Mouse (Mus musculus) mouse embryonic stem cell (cell line): ENCODE results near the gene Npsr1.

Experiments used
- in situ Hi-C, 2 experiments: fragments of 300-500 bp; cut with MboI; formaldehyde crosslinking; loops; 1 replicate in 1 of 2; 3 replicates in 1 of 2; pipeline ENCODE4 v1.14.3; 2019 to 2020; ENCODE audit warnings: low sequenced_read_pairs in 2 of 2, low pct_unique_long_range_greater_than_20kb in 1 of 2, mixed read lengths in 1 of 2; ENCODE audit not compliant: unreplicated experiment in 1 of 2

Npsr1 gene

DNA sequence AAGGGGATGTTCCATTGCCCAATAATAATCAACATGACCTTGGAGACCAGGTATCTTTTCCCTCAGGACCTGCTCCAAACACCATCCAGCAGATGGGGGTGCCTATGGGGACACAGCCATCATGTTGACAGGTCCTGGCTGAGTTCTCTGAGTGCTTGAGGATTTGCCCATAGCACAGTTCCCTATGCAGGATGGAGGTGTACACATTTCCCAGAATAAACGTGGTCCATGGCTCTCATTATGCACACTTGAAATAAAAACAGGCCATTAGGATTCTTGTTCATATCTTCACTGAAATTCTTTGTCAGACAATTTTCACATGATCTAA lies 92.4 kb downstream of the Npsr1 start:
- in situ Hi-C loops, result no loop called here

DNA sequence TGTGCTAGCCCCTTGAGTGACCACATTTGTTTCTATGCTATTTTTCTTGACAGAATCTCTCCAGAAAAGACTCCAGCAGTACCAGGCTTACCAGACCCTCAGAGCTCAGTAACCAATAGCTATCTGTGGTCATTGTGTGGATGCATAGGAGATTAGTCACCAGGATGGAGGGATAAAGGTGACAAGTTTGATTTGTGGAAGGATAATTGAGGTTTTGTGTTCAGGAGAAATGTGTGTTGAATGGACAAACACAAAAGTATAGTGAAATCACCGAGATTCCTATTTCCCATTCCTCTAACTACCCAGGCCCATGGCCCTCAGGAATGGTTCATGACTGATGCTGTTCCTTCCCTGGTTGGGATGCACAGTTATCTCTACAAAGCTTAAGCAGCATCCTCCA lies 100.5 kb downstream of the Npsr1 start:
- in situ Hi-C loops, result no loop called here

DNA sequence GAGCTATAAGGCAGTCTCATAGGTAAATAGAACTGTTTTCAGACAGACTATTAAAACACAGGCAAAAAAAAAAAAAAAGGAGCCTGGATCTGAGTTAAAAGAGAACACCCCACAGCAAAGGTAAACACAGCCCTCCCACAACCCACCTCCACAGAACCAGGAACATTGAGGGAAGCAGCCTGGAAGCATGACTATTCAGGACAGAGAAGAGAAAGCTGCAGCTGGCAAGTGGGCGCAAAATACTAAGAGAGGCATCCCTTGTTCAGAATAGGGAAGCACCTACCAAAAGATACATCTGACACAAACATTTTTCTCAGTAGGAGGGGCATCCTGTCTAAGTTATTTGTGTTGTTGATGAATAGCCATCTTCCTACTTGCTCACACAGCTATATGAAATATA lies 113.8 kb downstream of the Npsr1 start:
- in situ Hi-C loops, result no loop called here

DNA sequence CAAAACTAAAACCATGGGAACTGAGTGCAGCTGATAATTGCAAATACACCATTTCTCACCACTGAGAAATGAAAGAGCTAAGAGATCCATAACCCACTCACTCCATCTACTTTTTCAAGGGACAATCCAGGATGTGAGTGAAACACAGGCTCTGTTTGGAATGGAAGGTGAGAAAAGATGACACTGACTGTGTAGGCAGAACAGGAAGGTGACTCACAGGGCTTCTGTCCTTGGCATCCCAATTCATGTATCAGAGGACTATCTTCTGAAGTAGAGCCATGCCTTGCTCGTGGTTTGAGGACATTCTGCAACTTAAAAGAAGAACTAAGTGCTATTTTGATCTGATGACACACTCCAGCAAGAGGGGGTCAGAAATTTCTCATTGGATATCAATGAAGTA lies 119.9 kb downstream of the Npsr1 start:
- in situ Hi-C loops, result no loop called here

DNA sequence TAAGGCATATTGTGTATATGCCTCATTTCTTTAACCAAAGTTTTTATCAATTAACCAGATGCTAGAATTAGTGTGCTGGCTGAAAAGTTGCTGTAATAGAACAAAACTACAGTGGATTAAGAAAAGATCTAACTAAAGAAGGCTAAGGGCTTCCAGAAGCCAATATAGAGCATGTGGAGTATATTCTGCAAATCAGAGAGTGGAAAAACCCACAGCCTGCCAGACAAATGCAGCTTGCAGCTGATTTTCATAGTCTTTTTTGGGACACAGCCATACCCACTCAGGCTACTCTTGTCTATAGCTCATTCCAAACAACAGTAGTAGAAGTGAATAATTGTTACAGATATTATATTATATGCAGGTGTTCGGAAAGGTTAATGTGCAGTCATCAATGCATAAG lies 138.7 kb downstream of the Npsr1 start:
- in situ Hi-C loops, result no loop called here

DNA sequence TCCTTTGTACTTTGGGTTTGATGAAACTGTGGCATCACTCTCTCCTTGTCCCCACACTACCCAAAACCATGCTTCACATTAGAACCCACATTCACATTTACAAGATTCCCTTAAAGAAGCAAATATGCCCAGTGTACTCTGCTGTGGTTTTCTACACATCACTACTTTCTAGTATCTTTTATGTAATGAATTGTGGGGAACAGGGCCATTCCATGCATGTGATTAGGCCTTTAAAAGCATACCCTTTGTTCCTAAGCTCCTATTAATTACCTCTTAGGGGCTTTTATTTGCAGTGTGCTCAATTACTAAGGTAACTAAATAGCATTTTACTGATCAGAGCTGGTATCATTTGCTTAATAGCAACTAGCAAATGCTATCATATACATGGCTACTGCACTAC lies 149.8 kb downstream of the Npsr1 start:
- in situ Hi-C loops, result no loop called here

DNA sequence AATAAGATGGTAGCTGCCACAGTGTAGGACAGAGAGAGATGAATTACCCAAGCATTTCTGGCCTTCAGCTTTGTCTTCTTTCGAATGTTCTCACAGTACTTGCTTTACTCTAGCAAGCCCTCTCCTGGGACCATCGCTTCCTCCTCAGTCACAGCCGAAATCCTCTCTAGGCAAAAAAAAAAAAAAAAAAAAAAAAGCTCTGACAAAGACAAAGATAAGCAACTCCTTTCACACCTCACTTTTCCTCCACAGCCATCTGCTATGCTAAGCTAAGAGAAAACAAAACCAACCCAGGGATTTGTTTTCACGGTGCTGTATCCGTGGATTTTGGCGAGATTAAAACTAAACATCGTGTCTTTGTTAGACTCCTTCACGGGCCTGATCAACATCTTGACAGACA lies 156.4 kb downstream of the Npsr1 start:
- in situ Hi-C loops, result no loop called here

DNA sequence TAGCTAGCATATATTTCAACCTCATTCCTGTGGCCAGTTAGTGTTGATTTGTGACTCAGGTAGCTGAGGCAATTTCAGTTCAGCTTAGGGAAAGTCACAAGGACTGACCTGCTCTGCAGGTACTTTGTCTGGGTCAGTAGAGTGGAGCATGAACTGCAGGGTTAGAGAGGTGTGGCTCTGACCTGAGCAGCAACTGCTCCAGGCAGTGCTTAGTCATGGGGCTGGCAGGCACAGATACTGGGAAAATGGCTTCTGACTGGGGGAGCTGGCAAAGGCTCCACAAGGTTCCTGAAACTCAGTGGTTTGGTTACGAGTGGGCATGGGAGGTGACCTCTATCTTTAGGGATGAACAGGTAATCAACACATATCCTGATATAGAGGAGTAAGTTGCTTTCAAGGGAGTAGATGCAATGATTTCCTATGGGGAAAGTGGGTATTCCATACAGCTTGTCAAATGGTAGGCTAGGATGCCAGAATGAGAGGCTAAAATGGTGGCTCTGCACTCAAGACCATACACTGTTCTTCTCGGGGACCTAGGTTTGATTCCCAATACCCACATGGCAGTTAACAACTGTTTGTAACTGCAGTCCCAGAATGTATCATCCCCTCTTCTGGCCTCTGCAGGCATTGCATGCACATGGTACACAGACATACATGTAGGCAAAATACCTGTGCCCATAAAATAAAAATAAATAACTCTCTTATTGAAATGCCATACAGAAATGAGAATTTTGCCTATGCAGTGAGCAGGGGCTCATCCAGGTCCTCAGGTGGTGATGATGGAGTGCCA lies 182.9 kb downstream of the Npsr1 start:
- in situ Hi-C loops, result no loop called here

DNA sequence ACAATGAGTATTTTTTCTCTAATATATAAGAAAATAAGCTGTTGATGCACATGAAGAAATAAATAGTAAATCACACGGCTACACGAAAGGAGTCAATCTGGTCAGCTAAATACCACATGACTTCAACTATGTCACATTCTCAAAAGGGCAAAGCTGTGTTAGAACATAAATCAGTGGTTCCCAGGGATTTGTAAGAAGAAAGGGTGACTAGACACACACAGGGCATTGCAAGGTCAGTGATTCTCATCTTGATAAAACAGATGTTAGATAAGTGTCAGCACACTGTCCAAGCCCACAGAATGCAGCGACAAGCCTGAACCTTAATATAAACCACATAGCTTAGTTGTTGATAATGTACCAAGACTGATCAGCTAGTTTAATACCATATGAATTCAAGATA lies 184.8 kb downstream of the Npsr1 start:
- in situ Hi-C loops, result no loop called here

DNA sequence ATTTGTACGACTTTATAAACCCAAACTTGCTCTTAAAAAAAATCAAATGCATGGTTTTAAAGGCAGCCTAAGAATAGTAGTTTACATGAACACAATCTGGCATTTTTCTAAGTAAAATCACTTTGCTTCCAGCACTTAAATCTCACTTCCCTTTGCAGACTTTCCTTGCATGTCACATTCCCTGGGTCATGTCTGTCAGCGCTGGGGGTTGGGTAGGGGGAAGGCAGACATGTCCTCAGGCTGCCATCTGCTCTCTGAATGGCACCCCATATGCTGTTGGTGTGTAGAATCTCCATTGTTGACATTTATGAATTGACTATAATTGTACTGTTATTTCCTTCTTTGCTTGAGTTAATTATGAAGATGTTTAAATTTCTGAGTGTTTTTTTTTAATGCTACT lies 185.3 kb downstream of the Npsr1 start:
- in situ Hi-C loops, result no loop called here

DNA sequence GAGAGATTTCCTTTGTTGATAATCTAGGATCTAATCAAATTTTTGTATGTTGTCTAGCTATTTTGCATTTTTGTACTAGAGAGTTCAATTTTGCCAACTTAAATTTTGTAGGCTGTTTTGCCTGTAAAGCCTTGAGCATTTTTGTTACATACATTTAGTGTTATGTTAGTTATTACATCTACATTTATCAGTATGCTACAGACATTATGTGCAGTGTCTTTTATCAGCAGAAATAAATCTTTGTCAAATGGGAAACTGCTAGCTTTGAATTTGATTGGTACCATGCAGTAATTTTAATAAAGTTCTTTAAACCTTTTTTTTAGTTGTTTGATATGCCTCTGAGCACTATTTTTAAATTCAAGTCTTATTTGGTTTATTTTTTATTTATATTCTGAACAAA lies 185.7 kb downstream of the Npsr1 start:
- in situ Hi-C loops, result no loop called here

DNA sequence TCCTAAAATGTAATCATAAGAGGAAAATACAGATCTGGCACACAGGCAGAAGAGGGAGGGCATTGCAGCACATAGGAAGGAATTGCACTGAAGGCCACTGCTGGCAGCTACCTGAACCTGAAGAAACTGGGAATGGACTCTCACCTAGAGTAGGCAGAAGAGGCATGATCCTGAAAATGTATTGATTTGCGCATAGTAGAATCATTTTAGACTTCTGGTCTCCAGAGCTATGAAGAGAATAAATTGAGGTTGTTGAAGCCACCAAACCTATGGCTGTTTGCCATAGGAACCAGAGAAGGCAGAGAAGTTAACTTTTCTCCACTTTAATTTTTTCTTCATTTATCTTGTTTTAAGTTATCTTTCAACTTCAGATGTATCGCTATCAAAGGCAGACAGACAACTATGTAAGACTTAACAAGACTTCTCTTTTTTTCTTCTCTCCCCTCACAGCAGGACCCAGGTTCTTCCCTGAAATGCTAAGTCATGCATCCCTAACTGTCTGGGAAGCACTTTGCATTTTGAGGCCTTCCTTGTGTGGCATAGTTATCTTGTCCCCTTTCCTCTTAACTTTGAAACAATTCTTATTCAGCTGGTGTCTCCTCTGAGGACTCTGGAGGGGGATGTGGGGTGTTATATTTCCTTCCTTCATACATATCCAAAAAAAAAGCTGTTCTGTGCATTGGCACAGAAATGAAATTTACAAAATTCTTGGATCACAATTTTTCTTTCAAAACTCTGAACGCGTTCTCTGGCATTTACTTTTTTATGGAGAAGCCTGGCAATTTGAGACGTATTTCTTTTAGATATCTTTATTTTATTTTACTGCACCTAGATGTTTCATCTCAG lies 186.7 kb downstream of the Npsr1 start:
- in situ Hi-C loops, result no loop called here

DNA sequence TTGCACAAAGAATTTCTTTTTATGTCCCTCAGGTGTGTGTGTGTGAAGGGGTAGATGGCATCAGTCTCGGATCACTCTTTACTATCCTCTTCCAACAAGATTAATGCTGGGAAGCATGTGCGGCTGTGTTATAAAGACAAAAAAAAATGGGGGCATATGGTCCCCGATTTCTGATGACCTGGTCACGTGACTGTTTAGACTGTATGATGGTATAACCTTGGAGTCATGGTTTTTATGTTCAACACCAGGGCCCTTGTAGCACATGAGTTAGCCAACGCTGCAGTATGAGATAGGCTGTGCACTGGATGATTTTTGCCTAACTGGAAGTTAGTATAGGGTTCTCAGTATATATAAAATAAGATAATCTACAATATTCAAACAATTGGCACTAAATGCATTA lies 187.6 kb downstream of the Npsr1 start:
- in situ Hi-C loops, result no loop called here

DNA sequence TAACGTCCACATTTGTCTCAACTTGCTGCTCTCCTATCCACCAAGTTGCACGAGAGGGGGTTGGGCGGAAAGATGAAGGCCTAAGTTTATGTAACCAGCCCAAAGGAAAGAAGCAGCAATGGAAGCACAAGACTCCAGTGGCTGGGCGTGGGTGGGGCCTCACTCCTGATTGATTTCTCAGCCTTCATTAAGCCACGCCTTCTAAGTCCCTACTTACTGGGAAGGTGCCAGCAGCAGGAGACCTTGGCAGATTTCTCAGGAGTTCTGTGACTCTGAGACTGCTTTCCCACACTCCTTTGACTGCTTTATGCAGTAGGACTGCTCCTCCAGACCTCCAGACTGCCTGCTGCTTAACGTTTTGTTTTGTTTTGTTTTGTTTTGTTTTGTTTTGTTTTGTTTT lies 193.6 kb downstream of the Npsr1 start:
- in situ Hi-C loops, result no loop called here

DNA sequence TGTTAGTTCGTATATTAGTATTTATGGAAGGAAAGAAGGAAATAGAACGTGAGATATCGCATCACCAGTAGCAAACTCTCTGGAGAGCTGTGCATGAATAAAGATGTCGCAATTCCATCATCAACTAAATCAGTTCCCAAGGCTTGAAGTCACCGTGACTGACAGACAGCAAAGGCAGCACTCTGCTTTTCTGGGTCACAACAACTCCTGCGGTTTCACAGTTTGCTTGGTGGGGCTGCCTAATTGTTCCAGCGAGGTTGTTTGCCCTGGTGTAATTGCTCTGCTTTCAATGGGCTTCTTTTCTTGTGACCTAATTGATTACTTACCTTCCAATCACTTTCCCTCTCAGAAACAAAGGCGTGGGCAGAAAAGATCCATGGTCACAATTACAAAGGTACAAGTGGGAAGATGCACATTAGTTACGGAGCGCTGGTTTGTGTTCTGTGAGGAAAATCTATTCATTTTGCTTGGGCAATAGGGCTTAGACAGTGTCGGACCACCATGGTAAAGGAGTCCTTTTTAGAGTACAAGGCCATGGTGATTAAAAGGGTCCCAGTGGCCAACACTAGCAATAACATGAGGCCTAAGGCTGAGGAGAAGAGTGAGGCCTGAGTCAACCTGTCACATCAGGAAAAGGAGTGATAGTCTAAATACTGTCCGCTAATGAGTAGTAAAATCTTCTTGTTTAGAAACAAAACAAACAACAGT lies 195.6 kb downstream of the Npsr1 start:
- in situ Hi-C loops, result no loop called here

DNA sequence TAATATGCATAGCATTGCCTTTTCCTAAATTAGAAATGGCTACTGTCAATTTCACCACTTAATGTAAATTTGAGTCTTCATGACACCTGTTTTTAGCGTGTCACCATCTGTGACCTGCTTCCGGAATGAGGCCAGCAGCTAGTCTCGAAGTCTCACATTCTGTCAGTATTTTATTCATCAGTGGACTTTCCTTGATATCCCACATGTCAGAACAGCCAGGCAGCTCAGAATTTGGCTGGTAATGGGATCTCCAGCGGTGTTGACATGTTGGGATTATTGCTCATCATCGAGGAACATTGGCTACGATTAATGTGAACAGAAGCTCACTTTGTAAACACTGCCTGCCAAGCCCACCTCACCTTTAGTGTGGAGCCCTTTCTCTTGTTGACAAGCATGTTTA lies 205.1 kb downstream of the Npsr1 start:
- in situ Hi-C loops, result no loop called here

DNA sequence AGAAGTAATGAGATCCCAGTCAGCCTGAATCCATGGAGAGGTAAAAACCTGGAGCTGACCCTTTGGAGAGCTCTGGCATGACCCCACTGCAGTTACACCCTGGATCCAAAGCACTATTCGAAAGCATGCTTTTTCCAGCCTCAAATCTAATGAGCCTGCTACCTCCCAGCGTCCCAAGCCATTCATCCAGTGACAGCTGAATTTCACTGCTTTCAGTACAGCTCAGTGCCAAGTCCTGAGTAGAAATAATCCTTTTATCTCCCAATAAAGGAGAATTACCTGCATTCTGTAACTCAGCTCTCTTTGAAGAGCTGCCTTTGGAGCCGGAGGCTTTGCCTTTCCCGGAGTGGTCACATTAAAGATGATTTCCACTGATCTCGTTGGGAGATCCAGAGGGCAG lies 209.2 kb downstream of the Npsr1 start:
- in situ Hi-C loops, result no loop called here

DNA sequence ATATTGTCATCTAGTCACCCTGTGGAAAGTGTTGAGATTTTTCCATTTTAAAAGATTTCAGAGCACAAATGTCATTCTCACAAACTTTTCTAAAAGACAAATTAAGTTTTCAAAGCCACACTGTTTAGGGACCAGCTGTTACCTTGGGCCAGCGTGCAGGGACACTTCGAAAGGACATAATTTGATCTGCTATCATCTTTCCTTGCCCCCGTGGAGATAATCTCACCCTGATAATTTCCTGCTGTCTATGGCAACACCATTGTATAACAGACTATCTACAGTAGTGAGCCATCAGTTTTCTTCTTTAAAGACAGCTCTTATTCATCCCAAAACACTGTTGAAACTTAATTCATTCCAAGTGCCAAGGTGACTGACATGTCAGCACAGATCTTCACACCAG lies 209.6 kb downstream of the Npsr1 start:
- in situ Hi-C loops, result no loop called here

DNA sequence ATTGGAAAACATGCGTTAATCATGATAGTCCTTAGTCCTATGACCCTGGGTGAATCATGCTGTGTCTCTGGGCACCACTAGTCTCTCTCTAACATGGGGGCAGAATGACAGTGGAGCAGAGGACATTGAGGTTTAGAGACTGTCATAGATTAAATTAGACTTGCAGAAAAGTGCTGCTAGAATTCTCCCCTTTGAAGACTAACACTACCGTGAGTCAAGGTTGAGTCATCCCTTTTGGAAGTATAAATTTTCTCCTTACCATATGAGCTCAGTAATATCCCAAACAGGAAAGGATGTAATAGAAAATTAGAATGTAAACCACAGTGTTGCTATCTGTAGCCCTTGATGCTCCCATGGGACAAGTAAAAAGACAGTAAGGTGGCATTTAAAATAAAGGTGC lies 218.0 kb downstream of the Npsr1 start:
- in situ Hi-C loops, result no loop called here

DNA sequence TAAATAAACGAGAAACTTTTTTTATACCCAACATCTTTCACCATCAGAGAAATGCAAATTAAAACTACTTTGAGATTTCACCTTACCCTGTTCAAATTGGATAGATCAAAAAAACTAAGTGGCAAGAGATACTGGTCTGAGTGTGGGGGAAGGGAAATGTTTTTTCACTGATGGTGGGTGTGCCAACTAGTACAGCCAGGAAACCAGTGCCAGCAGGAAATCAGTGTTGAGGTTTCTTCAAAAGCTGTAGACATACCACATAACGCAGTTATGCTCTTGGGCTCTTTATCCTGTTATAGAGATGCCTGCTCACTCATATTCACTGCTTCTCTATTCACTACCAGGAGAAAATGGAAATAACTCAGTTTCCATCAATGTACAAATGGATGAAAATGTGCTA lies 233.9 kb downstream of the Npsr1 start:
- in situ Hi-C loops, result no loop called here
